Mouse (Mus musculus) cortical plate, adult 2 months (tissue): ENCODE results near the gene Mbnl2.

Source experiments
- CTCF ChIP-seq: fragments of 200-500 bp; IDR thresholded peaks from 2 replicates; pipeline ENCODE4 v1.5.1; 2011; ENCODE audit warnings: mild to moderate bottlenecking, control low read depth, low read length; ENCODE audit not compliant: insufficient read depth; ENCODE audit errors: extremely low read depth
- POLR2A ChIP-seq: fragments of 200-500 bp; IDR thresholded peaks from 2 replicates; pipeline ENCODE4 v1.6.1; 2011; ENCODE audit warnings: mild to moderate bottlenecking, low read length, control low read depth; ENCODE audit not compliant: insufficient read depth; ENCODE audit errors: extremely low read depth

- TF ChIP-seq POLR2A (no peak), CTCF (no peak)
These were observed 106.7 kb downstream of the Mbnl2 start for GRCm38 (mm10) chr14:120382179-120382578.
